Mouse (Mus musculus): ENCODE measurements around the gene Slc22a23.

Slc22a23 gene

DNA sequence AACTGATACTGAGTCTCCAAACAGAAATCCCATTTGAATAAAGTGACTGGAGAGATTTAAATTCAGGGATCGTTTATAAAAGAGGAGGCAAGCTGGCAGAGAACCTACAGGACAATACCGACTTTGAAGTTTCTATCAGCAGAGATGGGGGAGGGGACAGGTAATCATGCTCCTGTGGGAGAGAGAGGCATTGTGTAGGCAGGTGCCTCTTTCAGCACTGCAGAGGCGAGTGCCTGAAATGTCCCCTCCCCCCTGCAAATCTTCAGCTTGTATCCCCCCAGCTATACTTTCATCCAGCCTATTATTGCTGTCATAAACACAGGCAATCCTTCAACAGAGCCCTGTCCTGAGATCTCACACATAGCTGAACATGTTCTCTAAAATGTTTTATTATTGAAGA lies 43.4 kb downstream of the Slc22a23 start:
- DNase-seq (ENCODE audit: low read depth, low spot score): no peak

DNA sequence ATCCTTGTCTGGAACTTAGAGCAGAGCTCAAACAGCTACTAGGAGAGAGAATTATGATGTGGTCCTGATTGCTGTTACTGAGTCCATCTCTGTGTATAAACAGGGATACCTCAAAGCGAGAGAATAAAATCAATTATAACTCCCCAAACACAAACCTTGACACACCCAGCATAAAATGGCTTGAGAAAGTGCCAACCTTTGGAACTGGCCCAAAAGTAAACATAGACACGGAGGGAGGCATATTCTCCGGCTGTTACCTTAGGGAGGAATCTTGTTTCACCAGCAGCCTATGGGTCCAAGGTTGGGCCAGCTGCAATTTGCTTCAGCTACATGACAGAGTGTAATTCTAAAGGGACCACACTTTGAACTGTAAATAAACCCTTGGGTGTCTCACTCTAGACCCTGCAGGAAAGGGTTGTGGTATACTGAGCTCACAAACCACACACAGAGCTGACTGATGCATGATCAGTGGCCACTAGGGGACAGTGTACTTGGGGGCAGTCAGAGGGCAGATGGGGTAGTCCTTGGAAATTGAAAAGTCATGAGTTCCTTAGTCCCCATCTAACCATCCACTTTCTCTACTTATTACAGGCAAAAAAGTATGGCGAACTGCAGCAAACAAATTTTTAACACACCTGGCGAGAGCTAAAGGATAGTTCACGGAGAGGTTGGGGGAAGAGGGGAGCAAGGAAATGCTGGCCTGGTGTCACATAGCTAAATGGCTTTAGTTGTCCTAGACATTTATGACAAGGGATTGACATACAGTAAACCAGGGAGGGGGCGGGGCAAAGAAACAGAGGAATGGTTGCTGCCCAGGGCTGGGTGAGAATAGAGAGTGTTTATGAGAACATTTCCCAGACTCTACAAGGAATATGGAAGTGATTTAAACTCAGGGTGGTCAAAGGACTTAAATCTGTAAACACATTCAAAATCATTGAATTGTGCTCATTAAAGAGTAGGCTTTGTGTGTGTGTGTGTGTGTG lies 45.3 kb downstream of the Slc22a23 start:
- DNase-seq (ENCODE audit: low read depth, low spot score): no peak

DNA sequence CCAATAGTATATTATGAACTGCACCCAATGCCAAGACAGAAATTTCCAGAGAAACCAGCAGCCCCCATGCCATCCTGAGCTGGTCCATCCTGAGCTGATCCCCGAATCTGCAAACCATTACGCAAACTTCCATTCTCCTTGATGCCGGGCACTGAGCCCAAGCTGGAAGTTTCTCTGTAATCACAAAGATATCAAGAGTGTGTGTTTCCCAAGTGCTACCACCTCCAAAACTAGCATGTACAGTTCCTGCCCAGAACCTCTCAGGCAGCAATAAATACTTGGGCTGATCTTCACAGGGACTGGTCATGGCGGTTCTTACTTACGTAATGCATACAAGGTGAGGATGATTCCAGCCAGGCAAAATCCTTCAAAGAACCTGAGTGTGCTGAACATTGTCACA lies 46.3 kb downstream of the Slc22a23 start:
- no peak for DNase-seq (ENCODE audit: low read depth, low spot score)

DNA sequence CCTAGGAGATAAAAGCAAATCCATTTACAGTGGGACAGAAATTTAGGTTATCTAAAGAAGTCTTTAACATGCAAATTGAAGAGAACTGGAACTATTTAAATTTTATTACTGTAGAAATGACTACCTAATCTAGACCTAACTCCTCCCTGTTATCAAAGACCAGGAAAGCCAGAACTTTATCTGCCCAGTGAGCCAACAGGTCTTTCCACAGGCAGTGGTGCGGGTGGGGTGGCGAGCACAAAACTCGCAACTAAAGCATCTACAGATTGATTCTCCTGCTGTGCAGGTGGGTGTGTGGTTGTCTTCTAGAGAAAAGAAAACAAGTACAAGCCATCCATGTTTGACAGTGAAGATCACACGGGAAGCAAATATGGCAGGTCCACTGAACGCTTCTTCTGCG lies 46.9 kb downstream of the Slc22a23 start:
- no peak for DNase-seq (ENCODE audit: low read depth, low spot score)

DNA sequence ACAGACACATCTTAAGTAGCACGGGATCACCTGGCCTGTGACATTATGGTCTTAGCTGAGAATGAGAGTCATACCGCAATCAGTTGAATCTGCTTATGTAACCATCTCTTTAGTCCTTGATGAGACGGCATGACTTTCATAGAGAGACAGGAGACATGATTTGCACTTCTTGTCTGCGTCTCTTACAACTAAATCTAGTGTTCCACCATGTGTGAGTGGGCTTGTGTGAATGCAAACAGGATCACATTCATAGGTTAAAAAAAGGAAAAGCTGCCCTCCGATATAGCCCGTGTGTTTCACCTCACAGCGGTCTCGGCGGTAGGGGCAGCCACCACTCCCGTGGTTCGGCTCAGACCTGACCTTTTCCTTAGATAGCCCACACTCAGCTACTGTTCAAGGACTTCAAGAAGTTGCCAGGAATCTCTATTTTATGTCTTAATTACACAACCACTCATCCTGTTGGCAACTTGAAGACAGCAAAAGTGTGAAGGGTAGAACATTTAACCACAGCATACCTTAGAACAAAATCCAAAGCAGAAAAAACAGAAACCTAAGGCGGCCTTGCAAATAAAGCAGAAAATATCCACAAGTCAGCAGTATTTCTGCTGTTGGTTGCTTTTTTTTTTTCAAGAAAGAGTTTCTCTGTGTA lies 49.1 kb downstream of the Slc22a23 start:
- DNase-seq (ENCODE audit: low read depth, low spot score): no peak

DNA sequence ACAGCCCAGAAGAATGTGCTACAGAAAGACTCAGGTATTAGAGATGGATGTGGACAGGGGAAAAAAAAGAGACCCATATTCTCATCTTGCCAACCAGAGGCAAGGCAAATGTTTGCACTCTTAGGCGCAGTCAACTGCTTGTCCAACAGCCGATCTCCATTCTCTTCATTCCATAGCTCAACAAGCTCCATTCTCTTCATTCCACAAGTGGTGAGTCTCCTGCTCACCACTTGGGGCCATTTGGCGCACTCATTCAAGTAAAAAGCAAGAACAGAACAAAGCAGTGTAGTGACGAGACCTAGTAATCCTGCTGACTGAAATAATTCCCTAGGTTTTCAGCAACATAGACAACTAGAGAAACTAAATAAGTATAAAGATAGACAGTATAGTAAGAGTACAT lies 50.8 kb downstream of the Slc22a23 start:
- DNase-seq (ENCODE audit: low read depth, low spot score): no peak

DNA sequence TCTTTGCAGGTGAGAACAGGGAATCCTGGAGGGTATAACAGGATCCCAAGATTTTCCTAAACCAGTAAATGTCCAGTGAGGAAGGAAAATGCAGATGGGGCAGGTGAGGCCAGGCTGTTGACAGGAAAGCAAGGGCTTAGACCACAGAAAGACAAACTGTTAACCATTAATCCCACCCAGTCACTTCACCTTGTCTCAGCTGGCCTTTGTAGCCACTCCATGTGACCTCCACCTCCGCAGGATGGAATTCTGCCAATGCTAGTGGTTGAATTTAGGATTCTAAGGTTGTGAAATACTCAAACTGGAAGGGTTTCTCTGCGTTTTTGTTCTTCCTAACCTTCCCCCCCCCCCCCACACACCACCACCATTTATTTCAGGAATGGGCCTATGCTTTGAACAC lies 52.9 kb downstream of the Slc22a23 start:
- no peak for DNase-seq (ENCODE audit: low read depth, low spot score)

DNA sequence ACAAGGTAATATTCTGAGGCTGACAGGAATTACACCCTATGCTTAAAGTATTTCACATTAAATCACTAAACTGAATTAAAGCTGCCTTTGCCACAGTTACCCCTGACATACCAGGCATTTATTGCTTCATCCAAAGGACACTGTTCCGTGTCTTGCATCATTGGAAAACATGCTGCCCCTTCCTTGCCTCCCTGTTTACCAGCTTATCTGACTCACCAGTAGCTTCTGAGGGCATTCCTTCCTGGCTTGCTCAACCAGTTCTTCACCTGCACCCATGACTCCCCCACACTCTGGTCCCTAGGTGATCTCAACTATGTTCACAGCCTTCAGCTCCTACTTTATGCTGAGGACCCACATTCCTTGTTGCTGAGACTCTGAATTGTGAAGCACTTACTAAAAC lies 54.6 kb downstream of the Slc22a23 start:
- DNase-seq (ENCODE audit: low read depth, low spot score): peak; percentile 15

DNA sequence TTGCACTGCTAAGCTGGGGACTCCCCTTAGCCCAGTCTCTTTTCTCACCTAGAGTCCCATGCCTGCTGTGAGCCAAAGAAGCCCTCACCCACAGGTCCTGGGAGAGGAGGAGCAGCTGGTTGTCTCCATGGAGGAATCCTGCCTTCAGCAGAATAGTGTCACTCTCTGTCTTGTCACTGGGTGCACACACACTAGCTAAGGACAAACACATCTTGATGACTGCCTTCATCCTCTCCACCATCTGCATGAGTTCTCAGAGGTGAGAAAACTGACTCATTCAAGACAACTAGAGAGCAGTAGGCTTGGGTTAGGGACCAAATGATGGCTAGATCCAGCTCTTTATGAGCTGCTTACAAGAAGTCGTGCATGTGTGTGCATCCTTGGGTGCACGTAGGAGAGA lies 55.4 kb downstream of the Slc22a23 start:
- no peak for DNase-seq (ENCODE audit: low read depth, low spot score)

DNA sequence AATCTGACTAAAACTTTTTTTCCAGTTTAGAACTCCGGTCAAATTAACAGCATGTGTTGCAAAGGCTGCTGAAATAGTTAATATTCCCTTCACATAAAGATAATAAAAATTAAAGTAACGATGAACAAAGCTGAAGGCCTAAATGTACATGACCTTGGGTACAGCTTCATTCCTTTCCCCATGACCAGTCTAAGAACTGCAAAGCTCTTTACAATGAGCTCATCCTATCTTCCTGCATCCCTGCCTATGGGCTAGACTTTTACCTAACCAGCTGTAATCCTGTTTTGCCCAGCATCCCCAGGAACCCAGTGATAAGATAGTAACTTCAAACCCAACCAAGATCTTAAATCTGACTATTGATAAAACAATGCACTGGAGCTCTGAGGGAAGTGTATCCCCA lies 56.9 kb downstream of the Slc22a23 start:
- no peak for DNase-seq (ENCODE audit: low read depth, low spot score)

DNA sequence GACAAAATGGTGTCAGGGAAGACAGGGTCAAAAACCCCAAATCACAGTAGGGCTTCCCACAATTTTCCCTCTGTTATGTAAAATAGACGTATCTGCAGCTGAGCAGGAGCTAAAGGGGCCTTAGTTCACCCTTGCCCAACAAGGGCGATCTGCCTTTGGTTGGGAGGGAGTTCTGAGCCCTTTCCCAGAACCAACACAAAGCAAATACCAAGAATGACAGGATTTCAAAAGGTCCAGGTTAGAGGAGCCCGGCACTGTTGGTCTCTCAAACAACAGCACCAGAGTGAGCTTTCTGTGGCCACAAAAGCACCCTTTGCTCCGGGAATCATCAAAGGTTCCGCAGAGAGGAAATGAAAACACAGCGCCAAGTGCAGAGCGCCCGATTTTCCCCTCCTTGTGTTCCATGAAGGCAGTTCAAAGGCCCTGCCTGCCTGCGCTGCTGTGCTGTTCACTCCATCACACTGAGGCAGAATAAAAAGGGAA lies 57.3 kb downstream of the Slc22a23 start:
- DNase-seq (ENCODE audit: low read depth, low spot score): no peak

DNA sequence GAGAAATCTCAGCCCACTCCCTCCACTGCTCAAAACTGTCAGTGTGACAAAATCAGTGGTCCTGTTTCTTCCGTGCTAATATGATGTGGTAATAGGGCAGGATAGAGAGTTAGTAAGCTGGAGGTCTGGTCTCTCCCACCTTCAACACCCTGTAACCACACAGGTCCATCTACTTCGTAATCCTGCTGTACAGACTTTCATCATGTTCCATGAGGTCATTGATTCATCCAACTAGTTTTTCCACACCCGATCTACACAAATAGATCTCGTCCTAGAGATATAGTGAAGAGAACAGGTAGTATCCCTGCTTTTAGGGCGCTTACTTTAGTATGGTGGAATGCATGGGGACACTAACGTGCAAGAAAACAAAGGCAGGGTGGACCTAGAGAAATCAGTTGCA lies 63.6 kb downstream of the Slc22a23 start:
- DNase-seq (ENCODE audit: low read depth, low spot score): no peak

DNA sequence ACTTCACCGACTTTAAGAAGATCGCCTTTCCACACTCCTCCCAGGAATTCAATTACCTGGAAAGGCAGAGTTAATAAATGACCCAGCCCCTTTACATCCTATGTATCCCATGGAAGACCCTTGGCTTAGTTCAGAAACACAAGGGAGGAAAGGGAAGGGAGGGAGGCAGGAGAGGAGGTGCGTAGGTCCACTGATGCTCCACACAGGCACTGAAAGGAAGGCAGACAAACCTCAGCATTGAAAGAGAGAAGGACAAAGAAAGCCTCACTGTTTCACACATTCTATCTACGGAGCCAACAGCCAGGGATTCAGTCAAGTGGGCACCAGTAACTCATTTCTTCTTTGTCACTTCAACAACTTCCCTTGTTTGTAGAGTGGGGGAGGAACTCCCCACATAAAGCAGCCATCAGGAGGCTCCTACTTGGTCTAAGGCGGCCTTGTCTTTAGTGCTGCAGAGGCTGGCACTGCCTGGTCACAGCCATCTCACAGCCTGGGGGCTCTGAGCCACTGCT lies 66.2 kb downstream of the Slc22a23 start:
- DNase-seq (ENCODE audit: low read depth, low spot score): no peak

DNA sequence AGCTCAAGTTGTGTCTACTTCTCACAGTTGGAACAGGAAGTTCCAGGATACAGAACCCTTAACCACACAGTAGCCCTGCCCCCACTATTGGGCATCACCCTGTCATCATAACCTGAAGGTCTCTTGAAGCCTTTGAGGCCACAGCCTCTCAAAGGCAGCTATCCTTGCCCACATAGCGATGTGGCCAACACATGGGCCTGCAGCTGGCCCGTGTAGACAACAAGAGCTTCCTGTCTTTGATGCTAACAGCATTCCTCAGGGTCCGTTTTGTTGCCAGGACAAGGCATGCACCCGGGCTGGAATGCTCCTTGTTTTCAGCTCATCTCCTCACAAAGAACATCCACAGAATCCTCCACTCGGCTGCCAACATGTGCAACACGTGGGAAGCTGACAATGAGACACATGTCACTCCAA lies 66.7 kb downstream of the Slc22a23 start:
- peak; percentile 19 for DNase-seq (ENCODE audit: low read depth, low spot score)

DNA sequence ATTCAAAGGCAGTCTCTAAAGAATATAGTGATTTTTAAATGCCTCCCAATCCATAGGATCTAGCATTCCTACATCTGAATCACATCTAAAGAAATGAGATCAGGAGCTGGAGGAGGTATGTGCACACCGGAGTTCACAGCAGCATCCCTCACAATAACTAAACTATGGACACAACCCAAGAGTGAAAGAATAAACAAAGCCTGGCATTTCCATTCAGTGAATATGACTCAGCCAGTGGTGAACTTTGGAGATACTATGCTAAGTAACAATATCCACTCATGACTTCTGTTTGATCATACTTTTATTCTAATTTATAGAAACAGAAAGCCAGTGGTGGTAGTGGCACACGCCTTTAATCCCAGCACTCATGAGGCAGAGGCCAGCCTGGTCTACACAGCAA lies 67.4 kb downstream of the Slc22a23 start:
- peak; percentile 55 for DNase-seq (ENCODE audit: low read depth, low spot score)

DNA sequence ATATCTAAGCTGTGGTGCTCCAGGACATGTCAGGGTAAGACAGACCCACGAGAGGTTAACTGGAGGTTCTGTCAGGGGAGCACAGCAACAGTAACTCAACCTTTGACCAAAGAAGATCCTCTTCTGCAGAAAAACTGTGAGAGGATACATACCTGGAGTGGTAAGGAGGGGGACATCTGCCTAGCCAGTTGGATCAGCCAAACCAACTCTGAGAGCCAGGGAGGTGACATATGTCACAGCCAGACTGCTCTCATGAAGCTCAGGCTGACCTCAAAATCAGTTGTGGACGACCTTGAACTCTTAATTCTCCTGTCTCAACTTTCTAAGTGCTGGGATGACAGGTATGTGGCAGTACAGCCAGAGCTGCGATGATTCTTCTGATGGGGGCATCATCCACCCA lies 68.0 kb downstream of the Slc22a23 start:
- no peak for DNase-seq (ENCODE audit: low read depth, low spot score)

DNA sequence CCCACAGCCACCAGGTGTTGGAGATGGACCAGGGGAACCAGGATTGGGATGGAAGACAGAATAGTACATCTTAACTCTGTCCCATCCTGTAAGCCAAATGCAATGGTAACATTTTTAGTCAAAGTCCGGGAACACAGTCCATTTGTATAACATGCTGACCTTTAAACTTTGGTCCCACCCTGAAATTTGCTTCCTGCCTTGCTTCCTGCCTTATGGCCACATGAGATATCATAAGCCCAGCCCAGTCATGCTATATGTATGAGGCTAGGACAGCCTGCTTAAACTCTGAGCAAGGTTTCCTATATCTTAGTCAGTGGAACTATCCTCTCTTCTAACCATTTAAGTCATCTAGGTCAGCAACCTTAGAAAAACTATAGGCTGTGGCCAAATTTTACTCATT lies 70.1 kb downstream of the Slc22a23 start:
- no peak for DNase-seq (ENCODE audit: low read depth, low spot score)

DNA sequence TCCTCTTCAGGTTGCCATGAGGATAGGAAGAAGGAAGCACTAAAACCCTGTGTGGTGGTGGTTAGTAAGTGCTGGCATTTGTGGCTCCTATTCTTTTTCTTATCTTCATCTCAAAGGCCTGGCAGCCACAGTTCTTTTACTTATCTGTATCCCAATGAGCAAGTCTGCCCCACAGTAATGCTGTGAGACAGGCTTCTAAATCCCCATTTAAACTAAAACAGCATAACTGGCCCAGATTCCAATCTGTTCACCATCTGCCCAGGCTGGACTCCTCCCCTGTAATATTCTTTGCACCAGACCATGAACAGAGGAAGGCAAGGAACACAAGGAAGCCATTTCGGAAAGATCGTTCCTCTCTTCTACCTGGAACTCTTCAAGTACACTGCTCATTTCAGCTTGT lies 70.6 kb downstream of the Slc22a23 start:
- DNase-seq (ENCODE audit: low read depth, low spot score): no peak

DNA sequence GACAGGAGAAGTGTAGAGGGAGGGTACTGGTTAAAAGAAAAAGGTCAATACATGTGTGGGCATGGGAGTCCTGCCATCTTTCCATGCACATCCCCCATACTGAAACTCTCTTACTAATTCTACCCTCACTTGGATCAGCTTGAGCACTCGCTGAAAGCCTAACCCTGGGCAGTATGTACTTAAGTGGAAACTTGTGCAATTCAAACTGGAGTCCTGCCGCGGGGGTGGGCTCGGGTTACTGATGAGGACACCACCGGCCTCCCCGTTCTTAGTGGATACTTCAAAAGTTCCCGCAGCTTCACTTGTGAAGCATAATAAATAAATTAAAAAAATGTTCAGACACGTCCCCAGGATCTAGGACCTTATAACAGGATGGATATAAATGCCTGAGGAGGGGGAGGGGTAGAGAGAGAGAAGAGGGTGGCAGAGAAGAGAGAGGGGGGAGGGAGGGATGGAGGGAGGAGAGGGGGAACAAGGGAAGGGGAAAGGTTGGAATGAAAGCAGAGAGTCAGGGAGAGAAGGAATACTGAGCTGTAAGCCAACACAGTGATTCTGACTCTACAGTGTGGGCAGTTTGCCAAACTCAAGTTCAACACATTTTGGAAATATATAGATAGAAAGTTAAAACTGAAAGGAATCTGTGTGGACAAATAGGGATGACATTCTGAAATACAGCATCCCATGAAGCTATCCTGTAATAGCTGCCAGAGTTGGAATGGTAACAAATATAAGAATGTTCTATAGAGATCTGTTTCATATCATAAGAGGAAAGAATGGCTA lies 72.5 kb downstream of the Slc22a23 start:
- peak; percentile 7 for DNase-seq (ENCODE audit: low read depth, low spot score)

DNA sequence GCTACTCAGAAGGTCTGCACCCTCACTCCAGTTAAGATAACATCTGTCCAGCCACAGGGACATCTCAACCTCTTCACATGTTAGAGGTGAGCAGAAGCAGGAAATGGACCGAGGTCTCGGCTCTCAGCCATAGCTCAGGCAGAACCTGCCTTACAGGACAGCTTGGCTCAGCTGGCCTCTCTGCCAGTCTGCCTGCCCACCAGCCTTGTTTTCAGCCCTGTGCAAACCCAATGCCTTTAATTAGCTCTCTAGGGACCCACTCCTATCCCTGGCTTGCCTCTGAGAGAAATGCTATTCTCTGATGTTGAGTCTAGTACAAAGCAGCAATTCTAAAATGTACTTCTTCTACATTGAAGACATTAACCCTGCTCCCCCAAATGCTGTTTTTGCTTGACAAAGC lies 73.3 kb downstream of the Slc22a23 start:
- DNase-seq (ENCODE audit: low read depth, low spot score): no peak

DNA sequence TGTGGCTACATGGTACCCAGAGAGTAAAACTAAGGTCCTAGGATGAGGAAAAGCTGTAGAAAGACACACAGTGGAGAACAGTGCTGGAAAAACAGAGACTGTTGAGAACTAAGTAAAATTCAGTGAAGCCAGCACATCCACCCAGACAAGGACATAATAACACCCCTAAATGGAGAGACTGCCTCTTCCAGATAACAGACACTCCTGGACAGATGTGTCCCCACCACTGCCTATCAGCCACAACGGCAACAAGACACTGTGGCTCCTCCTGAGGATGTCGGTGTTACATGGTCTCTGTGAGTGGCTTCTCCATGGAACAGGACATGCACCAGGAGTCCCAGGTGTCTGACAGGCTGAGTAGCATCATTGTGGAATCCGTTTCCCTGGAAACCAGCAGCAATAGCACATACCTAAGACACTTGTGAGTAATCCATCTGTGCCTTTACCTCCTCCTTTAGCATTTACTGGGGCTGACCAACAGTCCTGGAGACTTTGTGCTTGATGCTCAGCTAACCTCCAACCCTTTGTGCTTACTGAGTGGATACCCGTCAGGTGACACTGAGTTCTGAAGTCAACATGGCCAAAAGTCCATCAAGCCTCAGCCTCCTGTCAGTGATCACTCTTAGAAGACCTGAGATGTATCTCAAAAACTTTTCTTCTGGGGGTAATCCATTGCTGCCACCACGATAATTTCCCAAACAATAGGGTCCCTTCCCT lies 73.9 kb downstream of the Slc22a23 start:
- no peak for DNase-seq (ENCODE audit: low read depth, low spot score)
